In the genomic region with DNA sequence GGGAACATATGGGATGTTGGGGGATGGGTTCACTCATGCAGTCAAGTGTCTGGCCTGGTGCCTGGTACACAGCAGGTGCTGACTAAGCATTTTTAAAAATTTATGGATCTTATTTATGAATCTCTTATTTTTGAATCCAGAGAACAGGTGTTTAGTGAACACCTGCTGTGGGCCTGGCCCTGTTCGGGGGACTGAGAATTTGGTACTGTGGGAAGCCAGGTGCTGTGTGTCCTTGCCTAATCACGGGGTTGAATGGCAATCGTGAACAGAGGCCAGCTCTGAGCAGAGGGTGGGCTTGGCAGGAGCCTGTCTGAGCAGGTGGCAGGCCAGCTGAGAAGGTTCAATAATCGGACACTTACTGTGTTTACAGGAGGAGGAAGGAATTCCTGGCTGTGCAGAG, we compare ENCODE assay signal across 13 mouse cellular contexts.
DNase-seq lines count a peak whose midpoint lies in the region; ATAC-seq and TF ChIP-seq lines count a peak whose summit lies in the region.
"Had no signal": no experiment of that assay in that cellular context is flagged by ENCODE, and none has a peak within 500 bp of the region (broad histone marks: within the 10 kb centered on the region; RNA-seq: fewer than 3 reads in every experiment).

No protein-coding gene starts in this region.

- H3K36me3 ChIP-seq in hindbrain, embryonic 15.5 days, result no peaks in the 10 kb centered on the region
- no peaks in the 10 kb centered on the region for H3K36me3 ChIP-seq in hindbrain, embryonic 12.5 days
- no peaks in the 10 kb centered on the region for H3K36me3 ChIP-seq in midbrain, postnatal 0 days (ENCODE audit: insufficient read depth, low read length)
- no peaks in the 10 kb centered on the region for H3K36me3 ChIP-seq in midbrain, embryonic 15.5 days (replicated peaks)
- H3K36me3 ChIP-seq in heart, embryonic 10.5 days, result no peaks in the 10 kb centered on the region

- WGBS in hindbrain, embryonic 15.5 days, result 59% methylated on average over 4 of the region's 4 CpGs
- WGBS in hindbrain, embryonic 12.5 days, result 71% methylated on average over 4 of the region's 4 CpGs
- 55% methylated on average over 4 of the region's 4 CpGs for WGBS in midbrain, postnatal 0 days
- WGBS in midbrain, embryonic 15.5 days, result 67% methylated on average over 4 of the region's 4 CpGs
- 76% methylated on average over 4 of the region's 4 CpGs for WGBS in heart, embryonic 10.5 days

- peak overlapping the region; percentile 50 for H3K27ac ChIP-seq in hindbrain, embryonic 15.5 days (replicated peaks)
- H3K27ac ChIP-seq in hindbrain, embryonic 12.5 days, result no peak overlapping the region
- no peak overlapping the region for H3K27ac ChIP-seq in midbrain, postnatal 0 days (ENCODE audit: low read depth, low read length)
- H3K27ac ChIP-seq in midbrain, embryonic 15.5 days, result no peak overlapping the region
- H3K27ac ChIP-seq in heart, embryonic 10.5 days, result no peak overlapping the region
- H3K27ac ChIP-seq: gastrocnemius, adult 2 months had no signal

- H3K4me3 ChIP-seq in hindbrain, embryonic 15.5 days, result no peak overlapping the region
- no peak overlapping the region for H3K4me3 ChIP-seq in hindbrain, embryonic 12.5 days
- H3K4me3 ChIP-seq in midbrain, postnatal 0 days (ENCODE audit: low read depth, low read length), result no peak overlapping the region
- no peak overlapping the region for H3K4me3 ChIP-seq in midbrain, embryonic 15.5 days
- H3K4me3 ChIP-seq in heart, embryonic 10.5 days, result no peak overlapping the region
- H3K4me3 ChIP-seq: gastrocnemius, adult 2 months had no signal

- no peak for TF ChIP-seq CTCF in midbrain, postnatal 0 days (IDR thresholded peaks at IDR 0.05)

- no peak overlapping the region for H3K4me2 ChIP-seq in hindbrain, embryonic 15.5 days
- H3K4me2 ChIP-seq in hindbrain, embryonic 12.5 days (replicated peaks), result no peak overlapping the region
- no peak overlapping the region for H3K4me2 ChIP-seq in midbrain, postnatal 0 days (ENCODE audit: low read depth, low read length, poor library complexity, severe bottlenecking)
- H3K4me2 ChIP-seq in midbrain, embryonic 15.5 days, result no peak overlapping the region

- peak; percentile 66 for DNase-seq in midbrain, postnatal 0 days (ENCODE audit: low spot score)
- DNase-seq in cerebellum, postnatal 14 days, result peak; percentile 89 to 95
- no peak for DNase-seq in adrenal gland, postnatal 14 days
- DNase-seq in thymus, adult 18-20 months, result no peak
- DNase-seq in heart, embryonic 10.5 days (ENCODE audit: low spot score), result no peak
- DNase-seq: gastrocnemius, adult 2 months; kidney, adult 18-20 months; kidney, postnatal 36 days; liver; lung, postnatal 14 days had no signal

- peak; percentile 68; the same call in 1 of the 2 replicates for ATAC-seq in hindbrain, embryonic 15.5 days (ENCODE audit: low FRiP score, low read depth)
- ATAC-seq in hindbrain, embryonic 12.5 days (ENCODE audit: low FRiP score), result no peak
- no peak for ATAC-seq in midbrain, postnatal 0 days (ENCODE audit: low FRiP score)
- no peak for ATAC-seq in midbrain, embryonic 15.5 days (replicated peaks)

- H3K4me1 ChIP-seq in hindbrain, embryonic 15.5 days (replicated peaks), result peaks cover 25% of the 10 kb centered on the region
- H3K4me1 ChIP-seq in hindbrain, embryonic 12.5 days, result peaks cover 19% of the 10 kb centered on the region
- no peaks in the 10 kb centered on the region for H3K4me1 ChIP-seq in midbrain, postnatal 0 days (ENCODE audit: insufficient read depth, low read length)
- H3K4me1 ChIP-seq in midbrain, embryonic 15.5 days, result no peaks in the 10 kb centered on the region
- no peaks in the 10 kb centered on the region for H3K4me1 ChIP-seq in heart, embryonic 10.5 days

- no peak overlapping the region for H3K9ac ChIP-seq in hindbrain, embryonic 15.5 days
- no peak overlapping the region for H3K9ac ChIP-seq in hindbrain, embryonic 12.5 days
- H3K9ac ChIP-seq in midbrain, postnatal 0 days (replicated peaks; ENCODE audit: low read length, poor library complexity, severe bottlenecking), result no peak overlapping the region
- H3K9ac ChIP-seq in midbrain, embryonic 15.5 days, result no peak overlapping the region

- H3K9me3 ChIP-seq in hindbrain, embryonic 15.5 days, result no peaks in the 10 kb centered on the region
- 0 out of 2 replicates have a peak, but pooled peaks cover 1% of the 10 kb centered on the region for H3K9me3 ChIP-seq in hindbrain, embryonic 12.5 days (replicated peaks)
- H3K9me3 ChIP-seq in midbrain, postnatal 0 days (ENCODE audit: low read length), result no peaks in the 10 kb centered on the region
- no peaks in the 10 kb centered on the region for H3K9me3 ChIP-seq in midbrain, embryonic 15.5 days
- H3K9me3 ChIP-seq in heart, embryonic 10.5 days, result 0 out of 2 replicates have a peak, but pooled peaks cover under 1% of the 10 kb centered on the region

- no peaks in the 10 kb centered on the region for H3K27me3 ChIP-seq in hindbrain, embryonic 15.5 days
- no peaks in the 10 kb centered on the region; the same call in 1 of the 2 replicates for H3K27me3 ChIP-seq in hindbrain, embryonic 12.5 days
- no peaks in the 10 kb centered on the region for H3K27me3 ChIP-seq in midbrain, postnatal 0 days (ENCODE audit: insufficient read depth, low read length)
- no peaks in the 10 kb centered on the region for H3K27me3 ChIP-seq in midbrain, embryonic 15.5 days (replicated peaks)
- peaks cover 5% of the 10 kb centered on the region; the same call in 1 of the 2 replicates for H3K27me3 ChIP-seq in heart, embryonic 10.5 days (ENCODE audit: insufficient read depth, poor library complexity, severe bottlenecking)

Comparison
In these comparisons a context has a peak if more than half of its experiments do, and no peak if none do; other contexts are left out.
1. DNase-seq: peak in midbrain, postnatal 0 days (single experiment) and cerebellum, postnatal 14 days (2 of 2); none in adrenal gland, postnatal 14 days (single experiment), thymus, adult 18-20 months (0 of 2) and heart, embryonic 10.5 days (single experiment).